Mouse (Mus musculus) thymus, adult 2 months (tissue): ENCODE results near the gene Herc6. TPM values are rescaled to one million over a fixed set of nuclear protein-coding genes. Genes with fewer than 3 reads are reported as not detected.
"Not testable (repeated sequence)": the region's sequence is repeated elsewhere in the genome, so short reads cannot be mapped to it uniquely, and the experiment has no call there.

Source experiments
- DNase-seq: peaks from one replicate; pipeline ENCODE4 v3.0.0; 2021
- H3K27ac ChIP-seq: fragments of 200-500 bp; 2 replicates; pipeline ENCODE4 v1.5.1; 2012; ENCODE audit warnings: low read length, control low read depth; ENCODE audit not compliant: control insufficient read depth, insufficient read depth
- H3K27me3 ChIP-seq: fragments of 200-500 bp; 2 replicates; pipeline ENCODE4 v1.6.1; 2012; ENCODE audit warnings: mild to moderate bottlenecking, low read length, moderate library complexity, mixed read lengths; ENCODE audit not compliant: control insufficient read depth, insufficient read depth
- H3K36me3 ChIP-seq: fragments of 200-500 bp; 2 replicates; pipeline ENCODE4 v1.6.1; 2012; ENCODE audit warnings: mild to moderate bottlenecking, low read length, moderate library complexity; ENCODE audit not compliant: control insufficient read depth, insufficient read depth
- H3K4me1 ChIP-seq: fragments of 200-500 bp; replicated peaks from 2 replicates; pipeline ENCODE4 v1.6.1; 2012; ENCODE audit warnings: low read length; ENCODE audit not compliant: control insufficient read depth, insufficient read depth
- H3K4me3 ChIP-seq: fragments of 200-500 bp; 2 replicates; pipeline ENCODE4 v1.5.1; 2012; ENCODE audit warnings: mild to moderate bottlenecking, low read length, control low read depth, moderate library complexity; ENCODE audit not compliant: control insufficient read depth, insufficient read depth
- CTCF ChIP-seq: fragments of 200-500 bp; IDR thresholded peaks from 2 replicates; pipeline ENCODE4 v1.5.1; 2012; ENCODE audit warnings: mild to moderate bottlenecking, control low read depth, low read length, moderate library complexity, borderline replicate concordance; ENCODE audit not compliant: control insufficient read depth, poor library complexity, insufficient read depth; ENCODE audit errors: extremely low read depth
- POLR2A ChIP-seq: fragments of 200-500 bp; IDR thresholded peaks from 2 replicates; pipeline ENCODE4 v1.6.1; 2012; ENCODE audit warnings: mild to moderate bottlenecking, low read length, control low read depth, moderate library complexity; ENCODE audit not compliant: control insufficient read depth, poor library complexity, insufficient read depth; ENCODE audit errors: extremely low read depth
- WGBS: fragments of 180-500 bp; shearing (Covaris S2); methylation state at CpG from one replicate; pipeline ENCODE4 v1.1.7; 2018; 5-methylcytosine and 5-hydroxymethylcytosine counted together
- polyA plus RNA-seq: library from polyadenylated mRNA; depleted of rRNA; stranded (reverse); fragments of >200 nt; gene quantifications from 2 replicates; pipeline ENCODE4 v1.2.3, GENCODE M21; 2012

The Herc6 gene
- polyA plus RNA-seq, 1 experiment, result 15.7 TPM

DNA sequence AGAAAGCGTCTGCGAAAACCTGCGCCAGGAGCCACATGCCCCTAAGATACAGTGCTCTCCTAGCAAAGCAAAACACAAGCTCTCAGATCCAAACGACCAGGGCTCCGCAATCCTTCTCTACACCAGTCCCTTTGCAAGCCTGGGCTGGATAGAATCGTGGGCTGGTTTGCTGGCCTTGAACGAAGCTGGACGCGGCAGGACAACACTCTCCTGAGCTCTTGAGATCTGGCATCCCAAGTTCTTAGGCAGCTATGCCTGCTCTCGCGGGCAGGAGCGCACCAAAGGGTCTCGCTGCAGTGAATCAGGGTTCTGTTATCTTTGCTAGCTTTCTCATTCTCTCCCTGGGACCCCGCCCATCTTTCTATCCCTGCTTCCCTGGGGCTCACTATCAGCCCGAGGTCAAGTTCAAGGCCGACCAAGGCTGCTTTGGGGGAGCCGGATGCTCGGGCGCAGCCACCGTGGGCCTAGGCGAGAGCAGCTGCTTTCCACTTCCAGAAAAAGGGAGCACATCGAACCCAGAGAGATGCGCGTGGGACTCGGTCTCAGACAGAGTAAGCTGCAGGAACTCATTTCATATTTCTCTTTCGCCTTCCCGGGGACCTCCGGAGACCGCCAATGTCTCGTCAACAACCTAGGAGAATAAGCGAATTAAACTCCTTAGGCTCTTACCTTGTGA, 46.1 kb upstream of the Herc6 start:
- no peaks in the 10 kb centered on the region for H3K36me3 ChIP-seq
- under 1% methylated on average over 31 of the region's 31 CpGs for WGBS

DNA sequence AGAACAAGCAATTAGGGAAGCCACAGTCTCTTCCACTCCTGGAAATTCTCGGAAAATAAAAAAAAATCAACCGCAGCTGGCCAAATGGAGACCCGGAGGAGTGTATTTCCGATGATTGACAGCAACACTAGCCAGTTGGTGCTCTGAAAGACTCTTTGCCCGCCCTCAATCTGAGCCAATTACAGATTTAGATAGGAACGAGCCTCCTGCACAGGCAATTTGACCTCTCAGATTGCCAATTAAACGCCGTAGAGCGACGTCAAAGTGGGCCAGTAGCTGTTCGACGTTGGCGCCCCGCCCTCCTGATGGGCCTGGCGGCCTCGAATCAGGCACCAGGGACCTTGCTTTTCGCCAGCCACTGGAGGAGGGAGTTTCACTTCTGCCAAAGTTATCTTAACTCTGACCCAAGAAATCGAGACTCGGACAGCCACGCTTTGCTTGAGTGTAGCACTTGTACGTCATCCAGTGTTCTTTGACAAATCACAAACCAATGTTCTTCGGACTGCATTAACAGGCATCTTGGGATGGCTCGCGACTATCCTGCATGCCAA, 45.3 kb upstream of the Herc6 start, which contains the start of gene Ppm1k:
Gene Ppm1k (minus strand): TSS at position 83 of the 551 bp plus-strand sequence.
- peak within 1 kb of the TSS; percentile 73 for H3K27ac ChIP-seq
- no peak for TF ChIP-seq POLR2A
- TF ChIP-seq CTCF, result no peak
- H3K36me3 ChIP-seq, result no peaks in the 10 kb centered on the region
- no peaks in the 10 kb centered on the region for H3K27me3 ChIP-seq
- peaks cover 8% of the 10 kb centered on the region for H3K4me1 ChIP-seq
- peak; percentile 97 for DNase-seq
- WGBS, result under 1% methylated on average over 24 of the region's 24 CpGs
- peak within 1 kb of the TSS; percentile 57 for H3K4me3 ChIP-seq

More for the DNA sequence above, 46.1 kb upstream of the Herc6 start:
- no peak for TF ChIP-seq POLR2A
- TF ChIP-seq CTCF, result no peak
- peak overlapping the region; percentile 57 for H3K4me3 ChIP-seq
- peaks cover 8% of the 10 kb centered on the region for H3K4me1 ChIP-seq
- peak overlapping the region; percentile 73 for H3K27ac ChIP-seq
- DNase-seq, result peak; percentile 57
- no peaks in the 10 kb centered on the region for H3K27me3 ChIP-seq

DNA sequence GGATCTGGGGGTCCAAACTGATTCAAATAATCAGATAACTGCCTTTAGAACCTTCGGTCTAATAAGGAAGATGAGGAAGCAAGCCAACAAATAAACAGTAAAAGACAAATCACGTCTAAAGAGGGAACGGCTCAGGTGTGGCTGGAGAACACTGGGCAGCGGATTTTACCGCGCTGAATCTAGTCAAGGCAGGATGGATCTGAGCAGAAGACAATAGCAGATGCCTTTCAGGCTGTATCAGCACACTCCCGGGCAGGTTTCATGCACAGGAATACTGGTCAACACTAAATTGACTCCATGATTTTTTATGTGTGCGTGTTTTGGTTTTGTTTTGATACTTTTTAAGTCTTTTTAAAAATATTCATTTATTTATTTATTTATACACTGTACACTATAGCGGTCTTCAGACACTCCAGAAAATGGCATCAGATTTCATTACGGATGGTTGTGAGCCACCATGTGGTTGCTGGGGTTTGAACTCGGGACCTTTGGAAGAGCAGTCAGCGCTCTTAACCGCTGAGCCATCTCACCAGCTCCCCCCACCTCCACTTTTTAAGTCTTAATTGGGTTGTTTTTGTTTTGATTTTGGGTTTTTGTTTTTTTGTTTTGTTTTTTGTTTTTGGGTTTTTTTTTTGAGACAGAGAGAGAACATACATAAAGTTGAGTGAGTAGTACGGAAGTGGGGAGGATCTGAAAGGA, 44.7 kb upstream of the Herc6 start:
- peak; percentile 25 for DNase-seq
- 16% methylated on average over 14 of the region's 14 CpGs for WGBS
- Histone ChIP-seq H3K27me3 (no peaks in the 10 kb centered on the region), H3K4me1 (peaks cover 8% of the 10 kb centered on the region), H3K36me3 (no peaks in the 10 kb centered on the region), H3K4me3 (peak overlapping the region; percentile 56), H3K27ac (peak overlapping the region; percentile 59)
- TF ChIP-seq POLR2A, result no peak
- TF ChIP-seq CTCF, result no peak

DNA sequence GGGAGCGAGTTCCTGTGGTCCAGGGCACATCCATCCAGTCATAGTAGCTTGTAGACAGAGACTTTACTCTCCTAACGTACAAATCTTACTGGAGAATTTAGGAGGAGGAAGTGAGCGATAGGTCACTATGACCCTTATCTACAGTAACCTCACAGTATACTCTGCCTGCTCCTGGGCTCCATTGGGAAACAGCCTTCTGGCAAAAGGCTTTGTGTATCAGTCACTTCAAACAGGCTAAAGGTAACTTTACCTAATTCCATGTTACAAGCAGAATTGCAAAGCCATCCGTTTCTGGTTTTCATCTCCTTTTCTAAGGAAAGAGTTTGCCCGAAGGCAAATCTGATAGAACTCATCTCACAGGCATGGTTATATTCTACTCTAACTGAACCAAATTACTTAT, 42.9 kb upstream of the Herc6 start:
- H3K27me3 ChIP-seq, result no peaks in the 10 kb centered on the region
- H3K36me3 ChIP-seq, result no peaks in the 10 kb centered on the region
- TF ChIP-seq CTCF, result no peak
- TF ChIP-seq POLR2A, result no peak
- WGBS, result 99% methylated on average over 5 of the region's 5 CpGs
- H3K4me3 ChIP-seq, result no peak overlapping the region
- H3K4me1 ChIP-seq, result peaks cover 6% of the 10 kb centered on the region
- H3K27ac ChIP-seq, result no peak overlapping the region
- DNase-seq, result no peak

DNA sequence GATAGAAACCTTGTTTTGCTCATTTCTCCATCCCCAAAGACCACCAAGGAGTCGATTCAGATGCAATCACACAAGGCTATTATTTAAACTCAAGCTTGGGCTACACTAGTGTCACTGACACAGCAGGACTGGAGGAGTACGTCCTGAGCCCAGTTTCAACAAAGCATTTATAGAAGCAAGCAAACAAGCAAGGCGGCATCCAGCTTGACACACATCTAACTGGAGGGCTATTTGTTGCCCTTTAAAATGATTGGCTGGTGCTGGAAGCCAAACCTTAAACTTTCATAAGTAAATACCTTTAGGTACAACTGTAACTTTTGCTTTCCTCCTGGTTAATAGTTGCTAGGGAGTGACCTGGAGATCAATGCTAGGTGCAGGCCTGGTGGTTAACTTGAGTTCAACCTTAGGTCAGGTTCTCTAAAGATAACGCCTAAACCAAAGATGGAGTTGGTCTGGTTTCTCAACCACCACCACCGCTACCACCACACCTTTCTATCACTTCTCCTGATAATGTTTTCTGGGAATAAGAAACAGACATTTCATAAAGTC, 39.8 kb upstream of the Herc6 start:
- Histone ChIP-seq H3K4me3 (no peak overlapping the region), H3K36me3 (no peaks in the 10 kb centered on the region), H3K27me3 (no peaks in the 10 kb centered on the region), H3K4me1 (no peaks in the 10 kb centered on the region), H3K27ac (no peak overlapping the region)
- WGBS, result 96% methylated on average over 5 of the region's 5 CpGs
- TF ChIP-seq CTCF (no peak), POLR2A (no peak)
- DNase-seq, result no peak

DNA sequence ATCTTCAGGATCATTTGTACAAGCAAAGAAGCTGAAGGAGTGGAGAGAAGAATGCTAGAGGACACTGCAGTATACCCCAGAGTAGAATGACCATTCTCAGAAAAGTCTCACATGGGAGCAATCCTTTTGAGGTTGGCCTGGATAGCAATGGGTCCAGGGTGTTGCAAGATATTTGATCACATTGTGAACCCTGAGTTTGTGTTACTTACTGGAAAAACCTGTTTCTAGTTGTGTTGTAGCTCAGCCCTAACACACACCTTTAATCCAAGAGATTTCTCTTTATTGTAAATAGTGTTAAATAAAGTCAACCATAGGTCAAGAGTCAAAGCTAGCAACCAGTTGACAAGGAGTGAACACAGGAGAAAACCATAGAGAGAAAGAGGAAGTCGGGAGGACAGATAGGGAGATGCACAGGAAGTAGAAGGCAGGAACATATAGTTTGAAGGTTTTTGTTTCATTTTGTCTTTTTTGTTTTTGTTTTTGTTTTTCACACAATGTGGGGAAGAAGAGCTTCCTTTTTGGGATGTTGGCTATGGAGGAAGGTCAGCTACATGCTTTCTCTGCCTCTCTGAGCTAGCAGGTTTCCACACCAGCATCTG, 39.0 kb upstream of the Herc6 start:
- no peak for DNase-seq
- H3K4me3 ChIP-seq, result no peak overlapping the region
- no peaks in the 10 kb centered on the region for H3K27me3 ChIP-seq
- H3K4me1 ChIP-seq, result no peaks in the 10 kb centered on the region
- no peaks in the 10 kb centered on the region for H3K36me3 ChIP-seq
- TF ChIP-seq POLR2A, result no peak
- no peak for TF ChIP-seq CTCF
- no peak overlapping the region for H3K27ac ChIP-seq
- WGBS, result 55% methylated on average over 1 of the region's 1 CpGs

DNA sequence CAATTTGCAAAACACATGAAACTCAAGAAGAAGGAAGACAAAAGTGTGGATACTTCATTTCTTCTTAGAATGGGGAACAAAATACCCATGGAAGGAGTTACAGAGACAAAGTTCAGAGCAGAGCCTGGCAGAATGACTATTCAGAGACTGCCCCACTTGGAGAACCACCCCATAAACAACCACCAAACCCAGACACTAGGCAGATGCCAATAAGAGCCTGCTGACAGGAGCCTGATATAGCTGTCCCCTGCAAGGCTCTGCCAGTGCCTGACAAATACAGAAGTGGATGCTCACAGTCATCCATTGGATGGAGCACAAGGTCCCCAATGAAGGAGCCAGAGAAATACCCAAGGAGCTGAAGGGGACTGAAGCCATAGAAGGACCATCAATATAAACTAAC, 37.2 kb upstream of the Herc6 start:
- H3K4me3 ChIP-seq, DNase-seq, H3K27me3 ChIP-seq, H3K27ac ChIP-seq, H3K36me3 ChIP-seq, H3K4me1 ChIP-seq: not testable (repeated sequence)
